Mouse (Mus musculus): ENCODE data around the gene Smyd3. TPM values are rescaled to one million over a fixed set of nuclear protein-coding genes. Genes with fewer than 3 reads are reported as not detected.
A peak's percentile ranks its signal among the peaks of the same experiment; 100 is the strongest.

The Smyd3 gene
- total RNA-seq, 1 experiment from 2014 or later = 39.5 TPM

DNA sequence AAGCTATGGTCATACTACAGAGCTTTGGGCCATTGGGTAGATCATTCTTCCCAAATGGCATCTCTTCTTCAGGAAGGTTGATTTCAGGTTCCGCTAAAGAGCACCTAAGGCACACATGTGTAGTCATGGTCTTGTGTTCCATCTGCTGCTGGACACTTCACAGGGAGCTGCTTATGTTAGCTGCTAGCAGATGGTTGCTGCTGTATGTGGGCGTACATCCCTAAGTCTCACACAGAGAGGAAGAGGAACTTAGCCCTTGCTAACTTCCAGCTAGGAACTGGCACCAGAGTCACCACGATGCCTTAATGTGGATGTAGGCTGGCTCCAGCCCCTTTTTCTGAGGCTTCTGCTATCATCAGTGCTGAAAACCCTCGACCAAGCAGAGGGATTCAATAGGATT, 491.2 kb downstream of the Smyd3 start:
- ATAC-seq (replicated peaks in 1 of 2; ENCODE audit: insufficient read depth in 1 of 2, low FRiP score in 2 of 2, low TSS enrichment in 1 of 2, low read depth in 1 of 2, poor library complexity in 2 of 2, severe bottlenecking in 2 of 2) = no peak

DNA sequence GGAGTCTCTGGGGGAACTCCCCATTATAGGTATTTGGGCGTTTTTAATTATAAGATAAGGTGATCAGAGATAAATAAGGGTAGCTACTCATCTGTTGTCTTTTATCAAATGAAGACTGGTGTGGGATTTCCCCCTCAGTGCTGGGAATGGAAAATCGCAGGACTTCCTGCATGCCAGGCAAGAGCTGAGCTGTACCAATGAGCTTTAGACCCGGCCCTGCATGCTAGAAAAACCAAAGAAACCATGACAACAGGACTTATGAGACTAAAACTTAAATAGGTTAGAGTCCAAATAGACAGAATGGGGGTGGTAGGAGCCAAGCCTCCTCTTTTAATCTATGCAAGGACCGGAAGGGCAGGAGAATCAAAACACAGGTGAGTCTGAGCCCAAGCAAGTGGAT, 492.7 kb downstream of the Smyd3 start:
- ATAC-seq (replicated peaks in 1 of 2; ENCODE audit: insufficient read depth in 1 of 2, low FRiP score in 2 of 2, low TSS enrichment in 1 of 2, low read depth in 1 of 2, poor library complexity in 2 of 2, severe bottlenecking in 2 of 2) = no peak

DNA sequence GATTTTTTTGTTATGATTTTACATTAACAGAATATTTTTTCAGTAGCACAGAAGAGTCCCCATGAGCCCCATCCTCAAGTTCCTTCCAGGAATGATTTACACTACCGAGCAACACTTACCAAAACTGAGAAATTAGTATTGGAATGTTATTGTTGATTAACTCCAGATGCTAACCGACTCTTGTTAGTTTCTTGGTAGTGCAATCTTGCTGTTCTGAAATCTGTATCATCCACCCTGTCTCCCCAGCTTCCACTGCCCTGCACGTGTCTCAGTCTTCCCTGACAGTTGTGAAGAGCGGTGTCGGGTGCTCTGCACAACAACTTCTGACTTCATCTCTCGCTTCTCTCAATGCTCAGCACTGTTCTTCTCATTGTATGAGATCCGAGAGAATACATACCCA, 494.4 kb downstream of the Smyd3 start:
- ATAC-seq (replicated peaks in 1 of 2; ENCODE audit: insufficient read depth in 1 of 2, low FRiP score in 2 of 2, low TSS enrichment in 1 of 2, low read depth in 1 of 2, poor library complexity in 2 of 2, severe bottlenecking in 2 of 2) = no peak

DNA sequence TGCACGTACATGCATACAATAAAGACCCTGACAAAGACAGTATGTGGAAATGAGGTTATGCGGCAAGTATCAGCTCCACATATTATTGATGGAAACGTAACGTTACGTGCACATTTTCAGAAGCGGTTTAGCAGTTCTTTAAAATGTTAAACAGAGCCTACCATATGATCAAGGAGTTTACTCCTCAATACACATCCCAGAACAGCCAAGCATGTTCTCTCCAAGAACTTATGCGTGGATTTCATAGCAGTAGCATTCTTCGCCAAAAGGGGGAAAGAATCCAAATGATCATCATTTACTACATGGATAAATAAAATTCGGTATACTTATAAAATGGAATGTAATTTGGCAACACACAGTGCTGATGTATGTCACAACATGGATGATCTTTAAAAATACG, 500.4 kb downstream of the Smyd3 start:
- ATAC-seq (replicated peaks in 1 of 2; ENCODE audit: insufficient read depth in 1 of 2, low FRiP score in 2 of 2, low TSS enrichment in 1 of 2, low read depth in 1 of 2, poor library complexity in 2 of 2, severe bottlenecking in 2 of 2) = no peak

DNA sequence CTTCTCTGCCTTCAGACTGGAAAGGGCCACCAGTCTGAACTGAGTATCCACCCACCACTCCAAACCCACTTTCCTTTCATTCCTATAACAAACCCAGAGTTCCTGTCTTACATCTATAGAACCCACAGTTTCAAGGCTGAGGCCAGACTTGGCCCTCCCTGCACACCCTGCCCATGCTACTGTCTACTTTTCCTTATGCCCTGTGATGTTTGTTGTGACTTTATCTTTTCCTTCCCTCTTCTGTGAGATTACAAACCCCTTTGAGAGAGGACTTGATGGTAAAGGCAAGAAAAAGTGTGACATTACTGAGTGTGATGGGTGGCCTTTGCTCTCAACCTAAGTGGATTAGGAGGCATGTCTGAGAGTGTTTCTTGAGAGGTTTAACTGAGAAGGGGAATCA, 504.8 kb downstream of the Smyd3 start:
- no peak for ATAC-seq (replicated peaks in 1 of 2; ENCODE audit: insufficient read depth in 1 of 2, low FRiP score in 2 of 2, low TSS enrichment in 1 of 2, low read depth in 1 of 2, poor library complexity in 2 of 2, severe bottlenecking in 2 of 2)

DNA sequence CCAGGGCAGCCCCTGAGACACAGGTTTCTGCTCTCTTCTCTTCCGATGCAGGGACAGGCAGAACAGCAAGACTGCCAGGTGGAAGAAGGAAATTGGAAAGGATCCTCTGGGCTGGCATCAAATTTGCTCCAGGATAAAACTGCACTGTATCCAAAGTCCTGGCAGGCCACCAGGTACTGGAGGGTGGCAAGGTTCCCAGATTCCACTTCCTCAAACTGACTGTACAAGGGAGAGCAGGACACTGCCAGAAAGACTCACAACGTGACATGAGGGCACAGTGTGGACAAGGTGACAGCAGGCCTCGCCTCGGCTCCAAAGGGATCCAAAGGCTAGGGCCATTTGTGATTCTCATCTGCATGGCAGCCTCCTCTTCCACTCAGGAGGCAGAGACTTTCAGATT, 505.6 kb downstream of the Smyd3 start:
- ATAC-seq (replicated peaks in 1 of 2; ENCODE audit: insufficient read depth in 1 of 2, low FRiP score in 2 of 2, low TSS enrichment in 1 of 2, low read depth in 1 of 2, poor library complexity in 2 of 2, severe bottlenecking in 2 of 2) = 0 out of 4 replicates have a peak, but pooled peaks of 1 of the 2 experiments have one; percentile 15

DNA sequence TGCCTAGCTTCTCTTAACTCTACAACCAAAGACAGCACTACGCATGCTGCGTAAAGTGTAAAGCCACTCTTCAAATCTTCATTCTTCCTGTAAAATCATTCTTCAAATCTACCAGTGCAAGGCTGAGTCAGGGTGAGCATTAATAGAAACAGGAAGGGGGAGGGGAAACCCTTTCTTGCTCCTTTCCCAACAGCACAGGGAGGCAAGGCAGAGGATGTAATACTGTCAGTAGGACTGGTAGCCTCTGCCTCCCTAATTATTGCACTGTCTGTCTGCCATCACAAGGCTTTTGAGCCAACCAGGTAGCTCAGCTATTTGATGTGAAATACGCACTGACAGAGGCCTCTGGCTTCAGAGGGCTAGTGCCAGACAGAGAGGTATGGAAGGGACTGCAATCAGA, 507.1 kb downstream of the Smyd3 start:
- peak in 1 of 2 experiments; percentile 29; a peak in 1 of 4 replicates for ATAC-seq (replicated peaks in 1 of 2; ENCODE audit: insufficient read depth in 1 of 2, low FRiP score in 2 of 2, low TSS enrichment in 1 of 2, low read depth in 1 of 2, poor library complexity in 2 of 2, severe bottlenecking in 2 of 2)

DNA sequence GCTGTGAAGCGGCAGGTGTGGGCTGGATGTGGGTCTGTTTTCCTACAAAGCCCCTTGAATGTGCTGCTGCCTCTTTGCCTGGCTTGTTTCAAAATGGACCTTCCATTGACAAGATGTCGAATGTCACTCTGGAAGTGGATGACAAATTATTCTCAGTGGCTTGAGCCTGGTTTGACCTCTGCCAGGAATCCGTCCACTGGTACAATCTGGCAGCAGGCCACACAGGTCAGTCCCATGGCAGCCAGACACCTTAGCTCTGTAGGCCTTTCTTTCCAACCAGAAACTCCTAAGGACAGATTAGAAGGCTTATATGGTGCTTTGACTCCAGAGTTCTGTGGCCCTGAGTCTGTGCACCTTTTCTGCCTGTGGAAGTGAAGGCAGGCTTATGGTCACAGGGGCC, 507.9 kb downstream of the Smyd3 start:
- ATAC-seq (replicated peaks in 1 of 2; ENCODE audit: insufficient read depth in 1 of 2, low FRiP score in 2 of 2, low TSS enrichment in 1 of 2, low read depth in 1 of 2, poor library complexity in 2 of 2, severe bottlenecking in 2 of 2) = no peak

DNA sequence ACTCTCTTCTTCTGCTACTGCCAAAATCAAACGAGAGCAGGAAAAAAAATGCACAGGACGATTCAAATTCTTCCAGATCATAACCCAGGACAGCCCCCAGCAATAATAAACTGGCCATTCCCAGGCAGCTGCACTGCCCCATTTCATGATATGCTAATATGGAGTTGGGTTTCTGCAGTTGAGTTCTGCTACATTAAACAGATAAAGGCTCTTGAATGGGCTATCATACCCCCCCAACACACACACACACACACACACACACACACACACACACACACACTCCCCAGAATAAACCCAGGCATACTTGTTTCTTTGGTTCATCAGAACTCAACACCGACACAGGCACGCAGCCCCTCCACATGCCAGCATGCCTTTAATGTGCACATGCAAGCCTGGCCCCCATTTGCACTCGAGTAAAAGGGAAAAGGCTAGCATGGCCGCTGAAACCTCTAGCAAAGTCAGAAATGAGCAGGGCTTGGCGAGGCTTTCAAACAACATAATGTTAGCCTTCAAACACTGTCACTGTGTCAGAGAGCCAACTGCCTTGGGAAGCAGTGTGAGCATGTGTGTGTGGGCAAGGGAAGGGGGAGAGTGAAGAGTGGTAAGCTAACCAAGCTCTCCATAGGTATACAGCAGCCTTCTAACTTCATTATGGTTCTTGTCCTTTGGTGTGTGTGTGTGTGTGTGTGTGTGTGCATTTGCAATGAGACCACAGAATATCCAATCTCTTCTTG, 513.5 kb downstream of the Smyd3 start:
- no peak for ATAC-seq (replicated peaks in 1 of 2; ENCODE audit: insufficient read depth in 1 of 2, low FRiP score in 2 of 2, low TSS enrichment in 1 of 2, low read depth in 1 of 2, poor library complexity in 2 of 2, severe bottlenecking in 2 of 2)

DNA sequence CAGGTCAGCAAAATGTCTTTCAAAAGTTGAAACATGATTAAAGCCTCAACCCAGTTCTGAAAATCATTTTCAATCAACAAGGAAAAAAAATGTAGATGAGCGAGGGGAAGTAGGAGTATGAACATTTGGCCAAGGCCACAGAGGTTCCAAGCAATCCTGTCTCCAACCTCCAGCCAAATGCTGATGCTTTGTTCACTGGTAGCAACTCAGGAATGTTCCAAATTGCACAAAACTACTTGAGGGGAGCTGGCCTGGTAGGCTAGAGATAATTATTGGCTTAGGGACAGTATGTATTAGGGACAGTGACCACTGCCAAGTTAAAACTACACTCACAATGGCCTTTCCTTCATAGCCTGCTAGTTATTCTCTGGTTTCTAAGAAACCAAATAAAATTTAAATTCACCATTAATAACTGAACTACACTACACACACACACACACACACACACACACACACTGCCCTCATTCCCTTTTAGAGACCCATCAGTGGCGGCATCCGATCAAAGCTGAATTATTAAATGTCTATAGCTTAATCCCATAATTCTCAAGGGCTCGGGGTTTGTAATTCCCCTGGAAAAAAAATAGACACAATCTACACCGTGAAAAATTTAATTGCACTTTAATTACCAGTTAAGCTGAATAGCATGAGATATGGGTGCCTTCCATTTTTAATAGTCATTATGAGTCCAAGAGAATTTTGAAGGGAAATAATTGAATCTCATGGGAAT, 514.3 kb downstream of the Smyd3 start:
- ATAC-seq (replicated peaks in 1 of 2; ENCODE audit: insufficient read depth in 1 of 2, low FRiP score in 2 of 2, low TSS enrichment in 1 of 2, low read depth in 1 of 2, poor library complexity in 2 of 2, severe bottlenecking in 2 of 2) = no peak

DNA sequence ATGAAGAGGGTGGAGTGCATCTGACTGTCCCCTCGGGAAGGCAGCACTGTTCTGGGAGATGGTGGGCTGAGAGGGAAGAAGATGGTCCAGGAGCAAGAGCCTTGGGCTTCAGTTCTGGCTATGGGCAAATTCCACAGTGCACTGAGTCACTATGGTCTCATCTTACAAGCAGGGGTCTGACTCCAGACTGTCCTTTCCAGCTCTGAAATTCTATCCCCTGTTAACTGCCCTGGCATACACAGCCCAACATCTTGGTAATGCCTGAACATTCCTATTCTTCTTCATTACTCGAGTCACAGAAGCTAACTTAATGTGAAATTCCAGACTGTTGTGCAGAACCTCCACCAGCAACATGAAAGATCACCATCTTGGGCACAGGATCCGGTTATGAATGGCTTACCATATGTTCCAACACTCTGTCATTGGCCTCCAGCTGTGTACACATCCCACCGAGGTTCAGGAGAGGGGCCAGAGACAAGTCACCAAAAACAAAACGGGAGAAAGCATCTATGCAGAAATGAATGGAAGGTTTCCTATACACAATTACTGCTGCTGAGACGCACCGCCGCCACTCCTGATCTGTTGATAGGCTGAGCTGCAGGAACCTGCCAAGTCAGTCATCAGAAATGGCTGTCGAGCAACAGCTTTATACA, 517.8 kb downstream of the Smyd3 start:
- no peak for ATAC-seq (replicated peaks in 1 of 2; ENCODE audit: insufficient read depth in 1 of 2, low FRiP score in 2 of 2, low TSS enrichment in 1 of 2, low read depth in 1 of 2, poor library complexity in 2 of 2, severe bottlenecking in 2 of 2)

DNA sequence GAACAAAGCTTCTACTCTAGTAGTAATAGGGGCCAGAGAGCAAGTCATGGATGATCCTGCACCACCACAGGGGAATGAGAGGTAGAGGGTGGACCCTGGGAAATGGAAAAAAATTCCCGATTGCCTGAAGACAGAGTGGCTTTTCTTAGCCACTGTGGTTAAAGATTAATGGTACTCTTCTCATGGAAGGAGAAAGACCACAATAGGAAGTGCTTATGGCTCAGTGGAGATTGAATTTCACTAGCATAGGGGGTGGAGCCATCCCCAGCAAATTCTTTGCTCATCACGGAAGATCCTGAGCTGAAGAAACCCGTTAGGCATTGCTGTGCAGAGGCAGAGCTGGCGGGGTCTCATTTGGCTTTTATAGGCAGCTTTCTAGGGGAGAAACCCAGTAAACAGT, 520.0 kb downstream of the Smyd3 start:
- no peak for ATAC-seq (replicated peaks in 1 of 2; ENCODE audit: insufficient read depth in 1 of 2, low FRiP score in 2 of 2, low TSS enrichment in 1 of 2, low read depth in 1 of 2, poor library complexity in 2 of 2, severe bottlenecking in 2 of 2)

DNA sequence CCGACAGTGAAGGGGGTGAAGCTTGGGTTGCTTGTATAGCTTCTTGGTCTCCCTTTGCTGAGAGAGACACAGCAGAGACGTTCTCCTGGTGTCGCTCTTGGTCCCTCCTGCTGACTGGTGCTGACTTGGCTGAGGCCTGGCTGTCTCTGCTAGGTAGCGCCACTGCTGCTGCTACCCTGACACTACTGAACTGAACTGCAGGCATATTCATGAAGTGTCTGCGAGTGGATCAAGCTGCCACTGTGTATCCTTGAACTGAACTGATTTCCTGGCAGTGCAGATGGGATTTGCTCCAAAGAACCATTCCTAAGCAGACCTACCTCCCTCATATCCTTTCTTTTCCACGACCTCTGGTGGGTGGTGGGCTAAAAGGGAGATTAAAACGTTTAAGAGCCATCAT, 523.6 kb downstream of the Smyd3 start:
- no peak for ATAC-seq (replicated peaks in 1 of 2; ENCODE audit: insufficient read depth in 1 of 2, low FRiP score in 2 of 2, low TSS enrichment in 1 of 2, low read depth in 1 of 2, poor library complexity in 2 of 2, severe bottlenecking in 2 of 2)

DNA sequence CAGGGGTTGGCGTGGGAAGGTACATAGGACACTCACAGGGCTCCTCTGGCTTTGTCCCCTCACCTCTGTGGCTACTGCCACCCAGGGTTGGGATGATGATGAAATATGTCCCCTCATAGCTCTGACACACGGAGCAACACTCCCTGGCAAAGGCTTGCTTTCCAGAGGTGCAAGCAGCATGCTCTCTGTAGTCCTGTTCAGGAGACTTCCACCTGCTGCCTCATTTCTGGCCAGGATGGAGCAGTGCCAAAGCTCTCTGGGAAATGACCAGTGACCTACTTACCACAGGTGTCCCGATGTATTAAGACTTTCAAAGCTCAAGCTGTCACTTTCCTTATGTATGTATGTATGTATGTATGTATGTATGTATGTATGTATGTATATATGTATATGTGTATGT, 525.3 kb downstream of the Smyd3 start:
- ATAC-seq (replicated peaks in 1 of 2; ENCODE audit: insufficient read depth in 1 of 2, low FRiP score in 2 of 2, low TSS enrichment in 1 of 2, low read depth in 1 of 2, poor library complexity in 2 of 2, severe bottlenecking in 2 of 2) = no peak

DNA sequence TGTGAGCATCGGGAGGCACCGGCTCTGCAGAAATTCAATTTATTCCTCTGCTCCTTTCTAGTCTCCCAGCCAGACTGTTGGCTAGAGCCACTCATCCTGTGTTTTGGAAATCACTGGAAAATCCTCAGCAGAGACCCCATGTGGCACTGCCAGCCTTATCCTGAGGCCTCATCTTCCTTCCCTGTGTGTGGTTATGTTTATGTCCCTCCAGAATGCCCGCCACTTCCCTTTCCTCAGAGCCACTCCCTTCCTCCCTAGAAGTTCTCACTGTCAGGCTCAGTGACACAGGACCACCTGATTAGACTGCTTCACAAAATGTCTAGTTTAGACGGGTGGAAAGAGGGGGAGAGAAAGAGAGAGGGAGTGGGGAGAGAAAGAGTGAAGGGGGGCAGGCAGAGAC, 526.4 kb downstream of the Smyd3 start:
- no peak for ATAC-seq (replicated peaks in 1 of 2; ENCODE audit: insufficient read depth in 1 of 2, low FRiP score in 2 of 2, low TSS enrichment in 1 of 2, low read depth in 1 of 2, poor library complexity in 2 of 2, severe bottlenecking in 2 of 2)

DNA sequence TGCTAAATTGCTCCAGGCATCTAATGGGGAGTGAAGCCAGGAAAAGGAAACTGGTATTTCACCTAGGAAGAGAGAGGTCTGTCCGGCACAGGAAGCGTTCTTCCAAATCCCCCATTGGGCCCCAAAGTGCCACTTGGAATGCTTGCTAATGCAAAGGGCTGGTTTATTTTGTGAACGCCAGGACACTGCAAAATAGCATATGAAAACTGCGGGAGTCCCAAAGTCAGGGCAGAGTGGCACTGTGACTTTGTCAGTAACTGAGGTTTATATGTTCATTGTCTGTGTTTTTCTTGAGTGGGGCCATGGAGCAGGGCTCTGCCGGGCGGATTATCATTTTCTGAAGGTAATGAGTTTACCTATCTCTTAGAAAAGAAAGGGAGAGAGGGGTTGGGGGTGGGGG, 526.8 kb downstream of the Smyd3 start:
- no peak for ATAC-seq (replicated peaks in 1 of 2; ENCODE audit: insufficient read depth in 1 of 2, low FRiP score in 2 of 2, low TSS enrichment in 1 of 2, low read depth in 1 of 2, poor library complexity in 2 of 2, severe bottlenecking in 2 of 2)

DNA sequence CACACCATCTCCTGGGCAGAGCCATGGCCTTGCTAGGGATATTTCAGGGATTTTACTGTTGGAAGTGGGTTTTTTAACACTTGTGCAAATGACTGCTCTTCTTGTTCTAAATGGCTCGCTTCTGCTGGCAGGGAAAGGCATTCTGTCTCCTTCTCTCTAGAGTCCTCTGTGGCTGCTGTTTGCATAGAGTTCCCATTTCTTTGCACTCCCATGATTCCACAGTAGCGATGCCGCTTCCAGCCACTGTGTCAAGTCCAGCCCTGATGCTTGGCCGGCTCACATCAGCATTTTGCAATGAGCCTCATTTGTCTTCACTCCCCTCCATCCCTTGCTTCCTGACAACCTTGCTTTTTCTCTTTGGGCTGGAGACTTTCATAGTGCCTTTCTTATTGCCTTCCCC, 528.4 kb downstream of the Smyd3 start:
- ATAC-seq (replicated peaks in 1 of 2; ENCODE audit: insufficient read depth in 1 of 2, low FRiP score in 2 of 2, low TSS enrichment in 1 of 2, low read depth in 1 of 2, poor library complexity in 2 of 2, severe bottlenecking in 2 of 2) = no peak

DNA sequence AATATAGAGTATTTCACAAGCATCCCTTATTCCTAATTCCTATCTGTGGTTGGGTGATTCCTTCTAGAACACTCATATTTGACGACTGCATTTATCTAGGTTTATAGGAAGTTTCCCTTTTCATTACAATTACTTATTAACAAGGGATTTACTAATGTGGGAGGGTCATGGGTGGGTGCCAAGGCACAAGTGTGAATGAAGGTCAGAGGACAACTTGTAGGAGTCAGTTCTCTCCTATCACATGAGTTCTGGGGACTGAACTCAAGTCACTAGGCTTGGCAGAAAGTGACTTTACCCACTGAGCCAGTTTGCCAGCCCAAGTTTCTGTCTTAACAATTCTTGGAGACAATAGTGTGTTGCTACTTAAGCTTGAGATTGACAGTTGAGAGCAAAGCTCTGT, 529.7 kb downstream of the Smyd3 start:
- no peak for ATAC-seq (replicated peaks in 1 of 2; ENCODE audit: insufficient read depth in 1 of 2, low FRiP score in 2 of 2, low TSS enrichment in 1 of 2, low read depth in 1 of 2, poor library complexity in 2 of 2, severe bottlenecking in 2 of 2)
